Mouse (Mus musculus) E14TG2a.4 (cell line): Measurements from ENCODE around the gene Prcc.

Experiments used
- CTCF ChIP-seq: conservative IDR thresholded peaks from 2 replicates; pipeline ENCODE4 v1.5.1; 2014; ENCODE audit warnings: low read length
- POU5F1 ChIP-seq: IDR thresholded peaks from 2 replicates; pipeline ENCODE4 v1.6.1; 2014; ENCODE audit warnings: low read length, borderline replicate concordance

DNA sequence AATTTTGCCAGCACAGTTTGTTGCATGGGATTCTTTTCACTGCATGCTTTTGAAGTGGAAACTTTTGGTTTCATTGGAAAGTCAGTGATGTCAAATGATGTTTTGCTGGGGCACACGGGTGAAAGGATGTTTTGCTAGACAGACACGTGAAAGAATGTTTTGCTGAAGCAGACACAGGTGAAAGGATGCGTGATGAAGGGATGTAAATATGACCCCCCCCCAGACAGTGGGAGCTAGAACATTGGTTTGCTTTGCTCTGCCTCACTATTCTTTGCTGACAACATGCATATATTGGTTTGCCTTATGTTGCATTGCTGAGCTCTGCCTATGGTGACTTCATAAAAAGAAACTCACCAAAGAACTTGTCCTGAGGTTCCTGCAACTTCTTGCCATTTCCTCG lies 40.4 kb downstream of the Prcc start:
- no peak for TF ChIP-seq CTCF
- TF ChIP-seq POU5F1 = no peak
